Mouse (Mus musculus): Measurements from ENCODE around the gene Znhit3. TPM values are rescaled to one million over a fixed set of nuclear protein-coding genes. Genes with fewer than 3 reads are reported as not detected.
A peak's percentile ranks its signal among the peaks of the same experiment; 100 is the strongest.
"Not testable (repeated sequence)": the region's sequence is repeated elsewhere in the genome, so short reads cannot be mapped to it uniquely, and the experiment has no call there.

Znhit3 gene
- polyA plus RNA-seq, 1 experiment = 0.40 TPM

GRCm38 (mm10) chr11:84880971-84881370 lies 35.2 kb downstream of the Znhit3 start:
- Histone ChIP-seq H3K4me1 (peaks cover 45% of the 10 kb centered on the region), H3K9me3 (no peaks in the 10 kb centered on the region), H3K27me3 (replicated peaks) (no peaks in the 10 kb centered on the region), H3K36me3 (replicated peaks; ENCODE audit: low read length) (peaks cover 37% of the 10 kb centered on the region), H3K4me3 (replicated peaks) (peak overlapping the region; percentile 96)
- no peak for TF ChIP-seq FLI1 (IDR thresholded peaks at IDR 0.05; ENCODE audit: low read length)
- no peak for TF ChIP-seq GATA1 (IDR thresholded peaks at IDR 0.05; ENCODE audit: borderline replicate concordance, low read length)

GRCm38 (mm10) chr11:84880465-84880961 lies 35.7 kb downstream of the Znhit3 start:
- TF ChIP-seq FLI1 (IDR thresholded peaks at IDR 0.05; ENCODE audit: low read length) (no peak), GATA1 (IDR thresholded peaks at IDR 0.05; ENCODE audit: borderline replicate concordance, low read length) (no peak)
- H3K36me3 ChIP-seq (replicated peaks; ENCODE audit: low read length) = peaks cover 34% of the 10 kb centered on the region
- peak overlapping the region; percentile 96 for H3K4me3 ChIP-seq (replicated peaks)
- peaks cover 45% of the 10 kb centered on the region for H3K4me1 ChIP-seq
- H3K9me3 ChIP-seq = no peaks in the 10 kb centered on the region
- H3K27me3 ChIP-seq (replicated peaks) = no peaks in the 10 kb centered on the region

- Histone ChIP-seq H3K4me1 (peaks cover 45% of the 10 kb centered on the region), H3K36me3 (replicated peaks; ENCODE audit: low read length) (peaks cover 28% of the 10 kb centered on the region)
- no peak for TF ChIP-seq GATA1 (IDR thresholded peaks at IDR 0.05; ENCODE audit: borderline replicate concordance, low read length)
- TF ChIP-seq FLI1 (IDR thresholded peaks at IDR 0.05; ENCODE audit: low read length) = no peak
These were observed 36.2 kb downstream of the Znhit3 start, which contains the start of the genes Myo19 and Pigw for GRCm38 (mm10) chr11:84879772-84880464. Gene Myo19 (plus strand): TSS chr11:84880148. Gene Pigw (minus strand): TSS chr11:84880285.

GRCm38 (mm10) chr11:84879007-84879771 lies 37.0 kb downstream of the Znhit3 start:
- Histone ChIP-seq H3K36me3 (replicated peaks; ENCODE audit: low read length) (peaks cover 26% of the 10 kb centered on the region), H3K9me3 (no peaks in the 10 kb centered on the region), H3K4me1 (peaks cover 43% of the 10 kb centered on the region), H3K27me3 (replicated peaks) (no peaks in the 10 kb centered on the region), H3K4me3 (replicated peaks) (peak overlapping the region; percentile 96)
- TF ChIP-seq FLI1 (IDR thresholded peaks at IDR 0.05; ENCODE audit: low read length) (no peak), GATA1 (IDR thresholded peaks at IDR 0.05; ENCODE audit: borderline replicate concordance, low read length) (no peak)

More at GRCm38 (mm10) chr11:84879772-84880464, 36.2 kb downstream of the Znhit3 start, which contains the start of the genes Myo19 and Pigw:
- H3K9me3 ChIP-seq = no peaks in the 10 kb centered on the region
- H3K4me3 ChIP-seq (replicated peaks) = peak within 1 kb of the TSS; percentile 96
- no peaks in the 10 kb centered on the region for H3K27me3 ChIP-seq (replicated peaks)

GRCm38 (mm10) chr11:84876020-84876419 lies 40.1 kb downstream of the Znhit3 start:
- H3K4me3 ChIP-seq (replicated peaks); H3K27me3 ChIP-seq (replicated peaks); H3K9me3 ChIP-seq: not testable (repeated sequence)
- peaks cover 47% of the 10 kb centered on the region for H3K4me1 ChIP-seq
- peaks cover 17% of the 10 kb centered on the region for H3K36me3 ChIP-seq (replicated peaks; ENCODE audit: low read length)

GRCm38 (mm10) chr11:84873042-84873833 lies 42.9 kb downstream of the Znhit3 start:
- Histone ChIP-seq H3K36me3 (replicated peaks; ENCODE audit: low read length) (peaks cover 16% of the 10 kb centered on the region), H3K9me3 (no peaks in the 10 kb centered on the region), H3K4me3 (replicated peaks) (no peak overlapping the region), H3K27me3 (replicated peaks) (no peaks in the 10 kb centered on the region), H3K4me1 (peaks cover 25% of the 10 kb centered on the region)
- no peak for TF ChIP-seq GATA1 (IDR thresholded peaks at IDR 0.05; ENCODE audit: borderline replicate concordance, low read length)
- TF ChIP-seq FLI1 (IDR thresholded peaks at IDR 0.05; ENCODE audit: low read length) = no peak

GRCm38 (mm10) chr11:84871548-84872069 lies 44.6 kb downstream of the Znhit3 start:
- TF ChIP-seq FLI1 (IDR thresholded peaks at IDR 0.05; ENCODE audit: low read length) (no peak), GATA1 (IDR thresholded peaks at IDR 0.05; ENCODE audit: borderline replicate concordance, low read length) (no peak)
- Histone ChIP-seq H3K4me3 (replicated peaks) (peak overlapping the region; percentile 93), H3K27me3 (replicated peaks) (no peaks in the 10 kb centered on the region), H3K4me1 (peaks cover 29% of the 10 kb centered on the region), H3K9me3 (no peaks in the 10 kb centered on the region), H3K36me3 (replicated peaks; ENCODE audit: low read length) (peaks cover 19% of the 10 kb centered on the region)

- peaks cover 35% of the 10 kb centered on the region for H3K4me1 ChIP-seq
- no peak for TF ChIP-seq GATA1 (IDR thresholded peaks at IDR 0.05; ENCODE audit: borderline replicate concordance, low read length)
- no peak for TF ChIP-seq FLI1 (IDR thresholded peaks at IDR 0.05; ENCODE audit: low read length)
- H3K4me3 ChIP-seq (replicated peaks) = peak overlapping the region; percentile 93
- H3K36me3 ChIP-seq (replicated peaks; ENCODE audit: low read length) = peaks cover 23% of the 10 kb centered on the region
- H3K27me3 ChIP-seq (replicated peaks) = no peaks in the 10 kb centered on the region
- no peaks in the 10 kb centered on the region for H3K9me3 ChIP-seq
These were observed 45.1 kb downstream of the Znhit3 start for GRCm38 (mm10) chr11:84871046-84871445.

GRCm38 (mm10) chr11:84870337-84871043 lies 45.7 kb downstream of the Znhit3 start, which contains the start of gene Ggnbp2:
Gene Ggnbp2 (minus strand): TSS chr11:84870817.
- TF ChIP-seq FLI1 (IDR thresholded peaks at IDR 0.05; ENCODE audit: low read length) (no peak), GATA1 (IDR thresholded peaks at IDR 0.05; ENCODE audit: borderline replicate concordance, low read length) (no peak)
- H3K4me1 ChIP-seq = peaks cover 40% of the 10 kb centered on the region
- H3K36me3 ChIP-seq (replicated peaks; ENCODE audit: low read length) = peaks cover 28% of the 10 kb centered on the region
- H3K4me3 ChIP-seq (replicated peaks) = peak within 1 kb of the TSS; percentile 93
- no peaks in the 10 kb centered on the region for H3K9me3 ChIP-seq
- H3K27me3 ChIP-seq (replicated peaks) = no peaks in the 10 kb centered on the region
